Mouse (Mus musculus): ENCODE results near the gene Sh3rf1. TPM values are rescaled to one million over a fixed set of nuclear protein-coding genes. Genes with fewer than 3 reads are reported as not detected.

Gene Sh3rf1
- 10 to 100 TPM; 10.6 to 12.3 TPM for total RNA-seq (2021)
- long read RNA-seq, experiment 1, full-length matches to known transcripts: 3 of 3 reads
- long read RNA-seq, experiment 1, partial matches to known transcripts: 0 of 3 reads
- long read RNA-seq, experiment 1, other reads (novel, unspliced or antisense): 0 of 3 reads
- long read RNA-seq, experiment 2, full-length matches to known transcripts: 4 of 10 reads
- long read RNA-seq, experiment 2, partial matches to known transcripts: 4 of 10 reads
- long read RNA-seq, experiment 2, other reads (novel, unspliced or antisense): 2 of 10 reads

- DNase-seq (ENCODE audit: low spot score in 2 of 2): peak; percentile 70 to 82
Observed at GRCm38 (mm10) chr8:61223729-61224379, at the start of gene Sh3rf1. TSS of gene Sh3rf1 (plus strand) at chr8:61223872.

DNA sequence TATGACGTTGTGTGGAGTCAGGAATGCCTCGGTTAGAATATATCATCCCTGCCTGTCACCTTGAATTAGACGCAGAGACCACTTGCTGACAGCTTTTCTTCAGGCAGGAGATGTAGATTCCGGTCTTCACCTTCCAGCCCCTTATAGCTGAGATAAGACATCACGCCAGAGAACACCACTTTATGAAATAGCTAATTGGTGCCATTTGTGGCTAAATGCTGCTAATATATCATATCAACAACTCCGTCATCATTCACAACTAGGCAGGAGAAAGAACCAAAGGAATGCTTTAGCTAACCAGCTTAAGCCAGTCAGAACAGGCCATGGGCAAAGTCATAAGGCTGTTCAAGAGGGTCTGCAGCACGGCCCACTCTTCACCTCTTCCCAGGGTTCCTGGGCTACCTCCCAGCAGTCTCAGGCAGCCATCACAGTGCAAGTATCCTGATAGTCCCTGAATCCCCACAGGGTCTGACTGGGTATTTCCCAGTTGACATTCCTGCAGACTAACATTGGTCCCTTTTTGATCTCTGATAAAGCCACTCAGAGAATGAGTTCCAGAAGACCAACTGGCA, 49.7 kb upstream of the Sh3rf1 start:
- DNase-seq (ENCODE audit: low spot score in 2 of 2): no peak

DNA sequence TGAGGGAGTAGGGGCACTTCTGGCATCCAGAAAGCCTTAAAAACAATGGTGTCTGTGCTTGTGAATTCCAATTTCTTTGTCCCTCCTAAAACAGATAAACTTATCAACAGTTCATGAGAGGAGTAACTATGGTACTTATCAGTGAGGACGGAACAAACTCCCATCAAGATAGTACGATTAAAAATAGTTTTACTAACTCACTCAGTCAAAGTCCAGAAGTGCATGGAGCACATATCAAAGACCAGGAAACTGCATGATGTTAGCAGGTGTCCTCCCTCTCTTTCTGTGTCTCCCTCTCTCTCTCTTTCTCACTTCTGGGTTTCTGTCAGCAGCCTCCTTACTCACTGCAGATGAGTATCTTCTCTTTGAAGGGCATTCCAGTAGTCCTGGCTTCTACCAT, 47.8 kb upstream of the Sh3rf1 start:
- no peak for DNase-seq (ENCODE audit: low spot score in 2 of 2)

DNA sequence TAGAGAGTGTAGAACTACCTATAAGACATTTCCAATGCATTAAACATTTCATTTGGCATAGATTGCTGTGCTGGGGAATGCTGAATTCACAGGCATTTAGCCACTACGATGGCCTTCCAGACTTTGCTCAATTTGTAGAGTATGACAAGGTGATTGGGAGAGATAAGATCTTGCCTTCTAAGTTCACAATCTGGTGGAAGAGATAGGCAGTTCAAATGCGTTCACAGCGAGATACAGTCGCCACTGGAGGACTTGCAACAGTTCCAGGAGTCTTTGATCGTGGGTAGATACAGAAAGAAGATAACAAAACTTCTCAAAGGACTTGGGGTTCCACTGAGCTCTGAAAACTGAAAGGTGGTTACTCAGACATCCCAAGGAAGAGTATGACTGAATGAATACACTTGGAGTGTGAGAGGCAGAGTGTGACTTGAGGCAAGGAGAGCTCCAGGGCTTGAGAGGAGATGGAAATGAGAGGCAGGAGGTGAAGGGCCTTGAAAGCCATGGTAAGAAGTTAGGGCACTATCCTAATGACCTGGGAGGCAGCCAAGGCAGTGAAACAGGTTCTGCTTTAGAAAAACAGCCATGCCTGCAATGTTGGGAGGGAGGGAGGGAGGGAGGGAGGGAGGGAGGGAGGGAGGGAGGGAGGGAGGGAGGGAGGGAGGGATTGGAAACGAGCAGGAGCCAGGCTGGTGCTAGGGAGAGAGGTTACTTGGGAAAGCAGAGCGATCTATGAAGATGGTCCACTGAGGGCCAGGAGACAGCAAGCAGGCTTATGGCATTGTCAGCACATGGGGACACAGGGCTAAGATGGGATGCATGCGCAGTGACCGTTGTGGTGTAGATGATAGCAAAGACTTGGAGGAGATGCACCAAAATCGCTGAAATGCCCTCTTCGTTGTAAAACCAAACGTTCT, 45.7 kb upstream of the Sh3rf1 start:
- DNase-seq (ENCODE audit: low spot score in 2 of 2): no peak

DNA sequence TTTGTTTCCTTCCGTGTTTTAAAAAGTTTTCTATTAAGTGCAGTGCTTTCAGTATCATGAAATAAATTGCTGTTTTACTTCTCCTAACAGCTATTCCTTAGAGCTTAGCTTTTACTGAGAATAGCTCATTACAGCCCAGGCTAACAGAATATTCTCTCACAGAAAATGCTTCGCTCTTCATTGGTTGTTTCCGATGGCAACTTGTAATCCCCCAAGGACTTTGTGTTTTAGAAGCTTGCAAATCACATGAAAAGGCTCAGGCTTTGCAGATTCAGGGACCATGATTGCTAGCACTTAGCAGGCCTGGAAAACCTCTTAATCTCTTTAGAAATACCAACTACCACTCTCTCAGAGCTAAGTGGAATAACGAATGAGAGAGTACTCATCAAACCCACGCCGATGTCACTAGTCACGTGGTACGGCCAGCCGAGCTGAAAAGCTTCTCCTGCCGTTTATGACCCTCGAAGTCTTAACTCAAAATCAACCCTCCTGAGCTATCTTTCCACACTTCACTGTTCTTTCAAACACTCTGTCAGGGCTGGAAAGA, 45.0 kb upstream of the Sh3rf1 start:
- DNase-seq (ENCODE audit: low spot score in 2 of 2): peak in 1 of 2 experiments; percentile 15

DNA sequence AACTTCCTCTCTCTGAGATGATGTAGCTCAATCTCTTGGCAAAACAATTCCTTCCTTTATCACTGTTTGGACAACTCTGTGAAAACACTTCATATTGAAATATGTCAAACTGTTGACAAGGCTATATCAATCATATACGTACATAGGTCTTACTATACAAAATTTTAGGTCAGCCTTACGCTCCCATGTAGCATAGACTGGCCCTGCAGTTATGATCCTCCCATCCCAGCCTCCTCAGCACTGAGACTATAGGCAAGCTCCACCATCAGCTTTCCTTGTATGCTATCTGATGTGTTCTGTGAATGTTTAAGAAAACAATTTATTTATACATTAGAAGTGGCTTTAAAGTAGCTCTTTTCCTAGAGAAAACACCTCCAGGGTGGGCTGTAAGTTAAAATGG, 42.1 kb upstream of the Sh3rf1 start:
- DNase-seq (ENCODE audit: low spot score in 2 of 2): no peak

- DNase-seq (ENCODE audit: low spot score in 2 of 2): peak in 1 of 2 experiments; percentile 54
Observed at GRCm38 (mm10) chr8:61182020-61182419, 41.7 kb upstream of the Sh3rf1 start.

- DNase-seq (ENCODE audit: low spot score in 2 of 2): no peak
Observed at GRCm38 (mm10) chr8:61185274-61186198, 38.1 kb upstream of the Sh3rf1 start.

GRCm38 (mm10) chr8:61194306-61194925, 29.3 kb upstream of the Sh3rf1 start:
- no peak for DNase-seq (ENCODE audit: low spot score in 2 of 2)

- no peak for DNase-seq (ENCODE audit: low spot score in 2 of 2)
Observed at GRCm38 (mm10) chr8:61200254-61200887, 23.3 kb upstream of the Sh3rf1 start.

DNA sequence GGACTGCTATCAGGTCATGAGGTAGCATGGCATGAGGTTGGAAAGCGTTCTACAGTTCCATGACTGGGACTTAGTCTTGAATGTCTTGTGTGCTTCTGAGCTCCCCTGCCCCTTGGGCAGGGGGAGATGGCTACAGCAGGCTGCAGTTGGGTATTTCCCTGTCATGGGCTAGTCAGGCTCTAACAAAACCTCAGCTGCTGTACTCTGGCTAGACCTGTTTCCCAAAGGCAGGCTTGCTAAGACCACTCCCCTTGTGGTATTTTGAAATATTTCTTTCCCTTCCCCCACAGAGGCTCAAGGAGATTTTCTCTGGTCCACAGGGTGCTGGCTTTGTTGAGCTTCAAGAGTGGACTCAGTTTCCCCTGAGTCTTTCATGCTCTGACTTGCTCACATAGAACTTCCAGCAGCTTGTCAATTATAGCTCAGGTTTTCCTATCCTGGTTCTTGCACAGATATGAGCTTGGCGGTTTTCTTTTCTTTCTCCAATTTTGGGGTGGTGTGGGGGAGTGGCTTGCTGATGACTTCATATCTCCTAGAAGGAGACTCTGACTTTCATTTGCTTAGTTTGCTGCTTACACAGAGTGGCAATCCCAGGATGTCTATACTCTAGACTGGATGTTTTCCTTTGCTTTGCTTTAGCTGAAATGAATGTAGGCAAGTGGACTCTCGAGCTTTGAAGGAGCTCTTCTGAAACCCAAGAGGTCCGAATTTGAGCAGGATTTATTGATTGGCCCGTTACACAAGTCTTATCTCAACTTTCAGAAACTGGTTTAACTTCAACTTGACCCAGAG, 20.4 kb upstream of the Sh3rf1 start:
- DNase-seq (ENCODE audit: low spot score in 2 of 2): no peak

- no peak for DNase-seq (ENCODE audit: low spot score in 2 of 2)
Observed at GRCm38 (mm10) chr8:61206876-61207275, 16.8 kb upstream of the Sh3rf1 start.

DNA sequence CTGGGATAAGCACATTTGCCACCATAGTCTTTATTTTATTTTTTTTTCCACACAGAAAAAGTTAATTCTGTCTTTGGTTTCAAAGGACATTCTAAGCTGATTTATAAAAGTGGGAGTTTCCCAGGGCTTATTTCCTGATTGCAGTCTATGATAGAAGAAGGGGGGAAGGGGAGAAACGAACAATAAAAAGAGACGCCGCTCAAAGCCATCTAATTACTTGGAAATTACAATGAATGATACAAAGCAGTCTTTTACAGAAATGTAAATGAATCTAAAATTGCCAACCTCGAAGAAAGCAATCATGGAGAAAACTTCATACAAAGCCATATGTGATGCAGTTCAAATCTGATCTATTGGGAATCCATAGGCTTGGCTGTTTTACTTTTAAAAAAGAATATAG, 16.0 kb upstream of the Sh3rf1 start:
- no peak for DNase-seq (ENCODE audit: low spot score in 2 of 2)

- DNase-seq (ENCODE audit: low spot score in 2 of 2): no peak
Observed at GRCm38 (mm10) chr8:61208719-61209118, 15.0 kb upstream of the Sh3rf1 start.

DNA sequence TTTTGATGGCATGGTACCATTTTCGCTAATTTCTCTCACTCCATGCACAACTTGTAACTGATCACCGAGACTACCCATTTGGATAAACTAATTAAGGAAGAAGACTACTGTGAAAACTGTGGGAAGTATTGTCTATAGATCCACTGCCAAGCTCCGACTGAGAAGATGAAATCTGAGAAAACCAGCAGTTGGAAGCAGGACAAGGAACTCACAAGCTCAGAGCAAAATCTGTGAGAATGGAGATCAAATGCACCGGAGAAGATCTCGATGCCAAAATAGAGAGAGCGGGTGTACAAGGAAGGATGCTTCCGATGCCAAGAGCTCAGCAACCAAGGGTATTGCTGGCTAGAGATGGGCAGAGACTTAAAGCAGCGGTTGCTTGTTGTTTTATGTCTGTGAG, 12.8 kb upstream of the Sh3rf1 start:
- DNase-seq (ENCODE audit: low spot score in 2 of 2): no peak

- no peak for DNase-seq (ENCODE audit: low spot score in 2 of 2)
Observed at GRCm38 (mm10) chr8:61215081-61215819, 8.4 kb upstream of the Sh3rf1 start.

- no peak for DNase-seq (ENCODE audit: low spot score in 2 of 2)
Observed at GRCm38 (mm10) chr8:61217017-61217416, 6.7 kb upstream of the Sh3rf1 start.

GRCm38 (mm10) chr8:61217426-61217825, 6.2 kb upstream of the Sh3rf1 start:
- DNase-seq (ENCODE audit: low spot score in 2 of 2): no peak

Data from gastrocnemius, postnatal 4 days (tissue).